Mouse (Mus musculus): Measurements from ENCODE around the gene Scmh1. TPM values are rescaled to one million over a fixed set of nuclear protein-coding genes. Genes with fewer than 3 reads are reported as not detected.

The Scmh1 gene
- polyA plus RNA-seq, 1 experiment from 2014 or later: 55.2 TPM

DNA sequence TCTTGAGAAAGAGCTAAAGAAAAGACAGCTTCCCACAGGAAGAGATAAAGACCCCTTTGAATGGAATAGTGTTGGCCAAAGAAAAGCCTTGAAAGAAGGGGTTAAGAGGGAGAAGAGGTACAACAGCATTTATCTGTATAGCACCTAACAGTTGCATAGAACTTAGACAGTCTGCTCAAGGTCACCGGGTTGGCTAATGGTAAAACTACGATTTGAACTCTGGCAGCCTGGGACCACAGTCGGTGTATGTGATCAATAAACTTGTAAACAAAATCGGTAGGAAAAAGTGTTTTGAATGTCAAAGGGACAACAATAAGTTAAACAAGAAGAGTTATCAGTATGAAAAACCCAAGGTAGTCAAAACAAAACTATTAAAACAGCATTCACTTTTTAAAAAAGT, 13.0 kb downstream of the Scmh1 start:
- Histone ChIP-seq H3K27me3 (ENCODE audit: control insufficient read depth, insufficient read depth, low read length) (no peaks in the 10 kb centered on the region), H3K4me1 (ENCODE audit: control insufficient read depth, insufficient read depth, low read length) (peaks cover 5% of the 10 kb centered on the region; the same call in 1 of the 2 replicates), H3K9ac (replicated peaks; ENCODE audit: low read depth, low read length) (no peak overlapping the region), H3K27ac (ENCODE audit: low read length) (no peak overlapping the region), H3K4me2 (replicated peaks; ENCODE audit: low read depth, low read length) (no peak overlapping the region), H3K36me3 (ENCODE audit: control insufficient read depth, insufficient read depth, low read length) (no peaks in the 10 kb centered on the region), H3K4me3 (ENCODE audit: low read depth, low read length) (no peak overlapping the region), H3K9me3 (ENCODE audit: control insufficient read depth, low read depth, low read length) (no peaks in the 10 kb centered on the region)
- 73% methylated on average over 4 of the region's 4 CpGs for WGBS
- ATAC-seq (ENCODE audit: insufficient number of reproducible peaks, insufficient read depth, low FRiP score, low read depth): no peak

DNA sequence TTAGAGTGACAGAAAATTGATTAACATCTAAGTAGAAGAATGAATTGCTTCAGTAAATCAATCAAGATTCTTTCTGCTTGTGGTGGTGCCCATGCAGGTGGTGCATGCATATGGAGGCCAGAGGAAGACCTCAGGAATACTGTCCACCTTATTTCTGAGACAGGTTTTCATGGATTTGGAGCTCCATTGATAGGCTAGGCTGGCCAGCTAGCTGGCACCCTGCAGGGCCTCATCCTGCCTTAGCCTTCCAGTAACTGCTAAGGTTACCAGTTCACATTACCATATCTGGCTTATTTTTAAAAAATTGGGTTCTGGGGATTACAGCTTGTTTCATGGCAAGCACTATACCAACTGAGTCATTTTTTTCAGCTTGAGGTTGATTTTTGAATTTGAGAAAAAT, 15.1 kb downstream of the Scmh1 start:
- H3K4me1 ChIP-seq (ENCODE audit: control insufficient read depth, insufficient read depth, low read length): peaks cover 5% of the 10 kb centered on the region; the same call in 1 of the 2 replicates
- no peak overlapping the region for H3K4me3 ChIP-seq (ENCODE audit: low read depth, low read length)
- no peaks in the 10 kb centered on the region for H3K27me3 ChIP-seq (ENCODE audit: control insufficient read depth, insufficient read depth, low read length)
- H3K36me3 ChIP-seq (ENCODE audit: control insufficient read depth, insufficient read depth, low read length): no peaks in the 10 kb centered on the region
- H3K9ac ChIP-seq (replicated peaks; ENCODE audit: low read depth, low read length): no peak overlapping the region
- ATAC-seq (ENCODE audit: insufficient number of reproducible peaks, insufficient read depth, low FRiP score, low read depth): no peak
- no peak overlapping the region for H3K4me2 ChIP-seq (replicated peaks; ENCODE audit: low read depth, low read length)
- H3K9me3 ChIP-seq (ENCODE audit: control insufficient read depth, low read depth, low read length): no peaks in the 10 kb centered on the region
- no peak overlapping the region for H3K27ac ChIP-seq (ENCODE audit: low read length)

DNA sequence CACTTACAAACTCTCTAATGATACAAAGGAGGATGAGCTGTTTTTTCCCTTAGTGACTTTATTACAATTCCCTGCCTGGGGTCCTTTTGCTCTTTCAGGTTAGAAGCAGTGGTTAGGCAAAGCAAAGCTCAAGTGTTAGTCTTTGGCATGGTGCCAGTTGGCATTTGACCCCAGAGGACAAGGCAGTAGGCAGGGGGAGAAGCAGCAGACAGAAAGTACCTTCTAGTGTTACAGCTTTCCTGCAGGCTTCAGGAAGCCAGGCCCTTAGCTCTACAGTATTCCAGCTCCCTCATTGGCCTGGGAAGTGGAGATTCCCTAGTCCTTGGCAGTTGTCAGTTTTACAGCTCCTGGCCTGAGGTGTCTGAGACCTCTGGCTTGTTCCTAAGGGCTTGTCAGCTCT, 15.6 kb downstream of the Scmh1 start:
- H3K36me3 ChIP-seq (ENCODE audit: control insufficient read depth, insufficient read depth, low read length): no peaks in the 10 kb centered on the region
- H3K9ac ChIP-seq (replicated peaks; ENCODE audit: low read depth, low read length): no peak overlapping the region
- H3K27me3 ChIP-seq (ENCODE audit: control insufficient read depth, insufficient read depth, low read length): no peaks in the 10 kb centered on the region
- no peak overlapping the region for H3K4me2 ChIP-seq (replicated peaks; ENCODE audit: low read depth, low read length)
- no peak overlapping the region for H3K4me3 ChIP-seq (ENCODE audit: low read depth, low read length)
- H3K27ac ChIP-seq (ENCODE audit: low read length): no peak overlapping the region
- H3K4me1 ChIP-seq (ENCODE audit: control insufficient read depth, insufficient read depth, low read length): peaks cover 5% of the 10 kb centered on the region; the same call in 1 of the 2 replicates
- H3K9me3 ChIP-seq (ENCODE audit: control insufficient read depth, low read depth, low read length): no peaks in the 10 kb centered on the region
- no peak for ATAC-seq (ENCODE audit: insufficient number of reproducible peaks, insufficient read depth, low FRiP score, low read depth)

- Histone ChIP-seq H3K36me3 (ENCODE audit: control insufficient read depth, insufficient read depth, low read length) (no peaks in the 10 kb centered on the region), H3K4me1 (ENCODE audit: control insufficient read depth, insufficient read depth, low read length) (0 out of 2 replicates have a peak, but pooled peaks cover 5% of the 10 kb centered on the region), H3K4me3 (ENCODE audit: low read depth, low read length) (no peak overlapping the region), H3K9ac (replicated peaks; ENCODE audit: low read depth, low read length) (no peak overlapping the region), H3K4me2 (replicated peaks; ENCODE audit: low read depth, low read length) (no peak overlapping the region), H3K27ac (ENCODE audit: low read length) (no peak overlapping the region), H3K9me3 (ENCODE audit: control insufficient read depth, low read depth, low read length) (no peaks in the 10 kb centered on the region), H3K27me3 (ENCODE audit: control insufficient read depth, insufficient read depth, low read length) (no peaks in the 10 kb centered on the region)
- ATAC-seq (ENCODE audit: insufficient number of reproducible peaks, insufficient read depth, low FRiP score, low read depth): no peak
Measured at GRCm38 (mm10) chr4:120430601-120431000, 25.5 kb downstream of the Scmh1 start.

DNA sequence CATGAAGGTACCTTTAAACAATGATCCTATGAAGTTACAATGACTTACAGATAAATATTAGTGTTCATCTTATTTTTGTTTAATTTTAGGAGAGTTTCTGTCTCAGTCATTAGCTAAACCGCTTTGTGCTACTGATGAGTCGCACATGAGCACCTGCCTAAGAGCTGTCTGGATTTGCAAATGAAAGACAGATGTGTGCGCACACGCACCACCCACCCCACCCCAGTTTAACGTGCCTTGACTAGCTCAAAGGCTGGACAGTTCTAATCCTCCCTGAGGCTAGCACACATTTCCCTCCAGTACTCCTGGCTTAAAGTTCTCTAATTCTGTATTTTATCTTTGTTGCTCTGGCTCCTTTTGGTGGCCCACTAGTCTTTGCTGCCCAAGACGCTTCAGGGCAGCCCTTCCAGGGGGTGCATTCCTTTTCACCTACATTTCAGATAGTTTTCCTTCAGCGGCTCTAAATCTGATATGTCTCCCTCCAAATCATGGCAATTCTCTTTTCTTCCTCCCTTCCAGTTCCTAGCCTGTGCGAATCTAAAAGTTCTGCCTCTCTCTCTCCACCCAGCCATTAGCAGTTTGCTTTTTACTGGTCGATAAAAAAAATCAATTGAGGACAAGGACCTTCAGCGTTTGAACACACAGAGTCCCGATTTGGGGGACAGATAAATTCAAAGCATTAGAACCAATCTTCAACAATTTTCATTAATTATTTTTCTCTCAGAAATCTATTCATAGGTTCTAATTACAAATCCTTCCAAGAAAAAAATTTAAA, 27.7 kb downstream of the Scmh1 start:
- H3K9ac ChIP-seq (replicated peaks; ENCODE audit: low read depth, low read length): no peak overlapping the region
- no peaks in the 10 kb centered on the region for H3K27me3 ChIP-seq (ENCODE audit: control insufficient read depth, insufficient read depth, low read length)
- H3K4me2 ChIP-seq (replicated peaks; ENCODE audit: low read depth, low read length): no peak overlapping the region
- no peak overlapping the region for H3K4me3 ChIP-seq (ENCODE audit: low read depth, low read length)
- 56% methylated on average over 11 of the region's 11 CpGs for WGBS
- H3K27ac ChIP-seq (ENCODE audit: low read length): no peak overlapping the region
- no peak for ATAC-seq (ENCODE audit: insufficient number of reproducible peaks, insufficient read depth, low FRiP score, low read depth)
- no peaks in the 10 kb centered on the region for H3K9me3 ChIP-seq (ENCODE audit: control insufficient read depth, low read depth, low read length)
- 0 out of 2 replicates have a peak, but pooled peaks cover 5% of the 10 kb centered on the region for H3K4me1 ChIP-seq (ENCODE audit: control insufficient read depth, insufficient read depth, low read length)
- H3K36me3 ChIP-seq (ENCODE audit: control insufficient read depth, insufficient read depth, low read length): no peaks in the 10 kb centered on the region

DNA sequence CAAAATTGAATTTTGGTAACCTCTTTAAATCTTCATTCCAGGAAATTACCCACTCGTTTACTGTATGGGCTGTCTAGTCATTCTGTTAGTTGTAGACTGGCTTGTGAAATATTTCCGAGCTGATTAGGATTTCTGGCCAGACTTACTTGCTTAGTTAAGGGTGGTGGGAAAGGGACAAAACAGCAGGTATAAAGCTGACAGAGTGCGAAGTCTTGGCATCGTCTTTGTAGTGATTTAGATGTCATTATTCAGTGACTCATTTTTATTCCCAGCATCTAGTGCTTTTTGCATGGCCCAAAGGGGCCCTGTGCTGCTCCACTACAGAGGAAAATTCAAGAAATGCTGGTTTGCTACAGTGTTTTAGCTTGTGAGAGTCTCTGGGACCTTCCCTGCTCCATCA, 56.7 kb downstream of the Scmh1 start:
- no peaks in the 10 kb centered on the region for H3K27me3 ChIP-seq (ENCODE audit: control insufficient read depth, insufficient read depth, low read length)
- H3K9me3 ChIP-seq (ENCODE audit: control insufficient read depth, low read depth, low read length): no peaks in the 10 kb centered on the region
- no peak overlapping the region for H3K9ac ChIP-seq (replicated peaks; ENCODE audit: low read depth, low read length)
- no peak overlapping the region for H3K4me2 ChIP-seq (replicated peaks; ENCODE audit: low read depth, low read length)
- no peak overlapping the region for H3K4me3 ChIP-seq (ENCODE audit: low read depth, low read length)
- no peaks in the 10 kb centered on the region for H3K4me1 ChIP-seq (ENCODE audit: control insufficient read depth, insufficient read depth, low read length)
- 87% methylated on average over 4 of the region's 4 CpGs for WGBS
- H3K27ac ChIP-seq (ENCODE audit: low read length): no peak overlapping the region
- no peaks in the 10 kb centered on the region for H3K36me3 ChIP-seq (ENCODE audit: control insufficient read depth, insufficient read depth, low read length)
- no peak for ATAC-seq (ENCODE audit: insufficient number of reproducible peaks, insufficient read depth, low FRiP score, low read depth)

DNA sequence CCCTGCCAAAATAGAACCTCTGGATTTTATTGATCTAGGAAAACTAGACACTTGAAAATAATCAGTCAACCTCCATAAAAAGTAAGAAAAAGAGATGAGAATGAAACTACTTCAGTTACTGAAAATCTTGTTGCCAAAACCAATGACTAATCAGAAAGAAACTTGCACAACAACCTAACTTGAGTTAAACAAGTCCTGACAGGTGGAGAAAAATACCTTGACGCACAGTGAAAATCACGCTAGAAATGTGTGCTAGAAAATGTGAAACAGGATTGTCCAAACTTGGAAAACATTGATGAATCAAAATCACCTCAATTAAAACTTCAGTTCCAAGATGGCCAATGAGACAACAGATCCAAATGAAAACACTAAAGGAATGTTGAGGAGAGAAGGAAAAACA, 67.9 kb downstream of the Scmh1 start:
- H3K27me3 ChIP-seq (ENCODE audit: control insufficient read depth, insufficient read depth, low read length): no peaks in the 10 kb centered on the region
- H3K4me2 ChIP-seq (replicated peaks; ENCODE audit: low read depth, low read length): no peak overlapping the region
- H3K9me3 ChIP-seq (ENCODE audit: control insufficient read depth, low read depth, low read length): no peaks in the 10 kb centered on the region
- H3K9ac ChIP-seq (replicated peaks; ENCODE audit: low read depth, low read length): no peak overlapping the region
- peaks cover 10% of the 10 kb centered on the region; the same call in 1 of the 2 replicates for H3K36me3 ChIP-seq (ENCODE audit: control insufficient read depth, insufficient read depth, low read length)
- ATAC-seq (ENCODE audit: insufficient number of reproducible peaks, insufficient read depth, low FRiP score, low read depth): no peak
- H3K4me3 ChIP-seq (ENCODE audit: low read depth, low read length): no peak overlapping the region
- 80% methylated on average over 2 of the region's 2 CpGs for WGBS
- H3K27ac ChIP-seq (ENCODE audit: low read length): no peak overlapping the region
- no peaks in the 10 kb centered on the region for H3K4me1 ChIP-seq (ENCODE audit: control insufficient read depth, insufficient read depth, low read length)

DNA sequence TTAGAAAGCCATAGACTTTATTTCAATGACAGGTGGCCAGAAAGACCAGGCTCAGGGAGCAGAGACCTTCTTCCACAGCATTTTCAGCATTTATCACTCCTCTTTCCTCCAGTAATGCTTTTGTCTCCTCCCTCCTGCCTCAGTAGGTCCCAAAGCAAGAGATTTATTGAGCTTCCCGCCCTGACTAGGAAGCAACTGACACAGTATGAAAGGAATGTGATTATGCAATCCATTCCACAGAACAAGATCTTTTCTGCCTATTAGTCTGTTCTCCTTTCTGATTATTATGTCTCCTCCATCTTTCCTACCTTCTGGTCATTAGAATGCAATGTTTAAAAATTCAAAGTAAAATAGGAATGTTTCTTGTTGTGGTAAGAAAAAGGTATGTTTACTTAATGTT, 82.6 kb downstream of the Scmh1 start:
- no peaks in the 10 kb centered on the region for H3K27me3 ChIP-seq (ENCODE audit: control insufficient read depth, insufficient read depth, low read length)
- H3K9ac ChIP-seq (replicated peaks; ENCODE audit: low read depth, low read length): no peak overlapping the region
- WGBS: 28% methylated on average over 1 of the region's 1 CpGs
- no peak overlapping the region; the same call in 1 of the 2 replicates for H3K27ac ChIP-seq (ENCODE audit: low read length)
- H3K4me2 ChIP-seq (replicated peaks; ENCODE audit: low read depth, low read length): no peak overlapping the region
- H3K9me3 ChIP-seq (ENCODE audit: control insufficient read depth, low read depth, low read length): no peaks in the 10 kb centered on the region
- no peaks in the 10 kb centered on the region for H3K4me1 ChIP-seq (ENCODE audit: control insufficient read depth, insufficient read depth, low read length)
- no peaks in the 10 kb centered on the region; the same call in 1 of the 2 replicates for H3K36me3 ChIP-seq (ENCODE audit: control insufficient read depth, insufficient read depth, low read length)
- ATAC-seq (ENCODE audit: insufficient number of reproducible peaks, insufficient read depth, low FRiP score, low read depth): no peak
- no peak overlapping the region for H3K4me3 ChIP-seq (ENCODE audit: low read depth, low read length)

GRCm38 (mm10) chr4:120506955-120507354, 101.9 kb downstream of the Scmh1 start:
- Histone ChIP-seq H3K9me3 (ENCODE audit: control insufficient read depth, low read depth, low read length) (no peaks in the 10 kb centered on the region), H3K9ac (replicated peaks; ENCODE audit: low read depth, low read length) (no peak overlapping the region), H3K4me2 (replicated peaks; ENCODE audit: low read depth, low read length) (no peak overlapping the region), H3K4me3 (ENCODE audit: low read depth, low read length) (no peak overlapping the region), H3K27ac (ENCODE audit: low read length) (no peak overlapping the region), H3K4me1 (ENCODE audit: control insufficient read depth, insufficient read depth, low read length) (no peaks in the 10 kb centered on the region), H3K27me3 (ENCODE audit: control insufficient read depth, insufficient read depth, low read length) (no peaks in the 10 kb centered on the region), H3K36me3 (ENCODE audit: control insufficient read depth, insufficient read depth, low read length) (peaks cover 43% of the 10 kb centered on the region)
- ATAC-seq (ENCODE audit: insufficient number of reproducible peaks, insufficient read depth, low FRiP score, low read depth): no peak
- 90% methylated on average over 1 of the region's 1 CpGs for WGBS

Measured in stomach, embryonic 14.5 days (tissue).